Mouse (Mus musculus) lung, postnatal 4 days (tissue): ENCODE measurements around the gene Bcl11b.
A peak's percentile ranks its signal among the peaks of the same experiment; 100 is the strongest.

ENCODE experiments used
- DNase-seq, 2 experiments: peaks; one replicate each; pipeline ENCODE4 v3.0.0; 2021

The Bcl11b gene

DNA sequence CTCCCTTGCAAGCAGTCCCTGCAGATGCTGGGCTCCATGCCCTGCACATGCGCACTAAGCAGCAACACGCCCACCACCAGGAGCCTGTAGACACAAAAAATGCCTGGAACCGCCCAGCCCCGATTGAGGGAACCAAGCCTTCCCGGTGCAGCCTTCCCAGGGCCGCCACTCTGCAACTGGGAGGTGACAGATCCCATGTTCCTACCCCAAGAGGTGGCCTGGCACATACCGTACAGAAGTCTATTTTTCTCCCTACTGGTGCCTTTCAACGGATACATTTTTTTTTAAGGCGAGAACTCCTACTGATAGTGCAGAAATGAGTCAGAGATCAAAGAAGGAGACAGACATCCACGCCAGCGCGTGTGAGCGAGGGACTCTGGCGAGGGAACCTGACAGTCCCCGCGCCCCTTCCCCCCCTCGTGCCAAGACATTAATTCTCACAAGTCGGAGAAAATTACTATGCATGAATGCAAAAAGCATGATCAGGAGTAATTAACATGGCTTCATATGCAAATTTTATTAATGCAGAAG, 33.5 kb downstream of the Bcl11b start:
- no peak for DNase-seq

DNA sequence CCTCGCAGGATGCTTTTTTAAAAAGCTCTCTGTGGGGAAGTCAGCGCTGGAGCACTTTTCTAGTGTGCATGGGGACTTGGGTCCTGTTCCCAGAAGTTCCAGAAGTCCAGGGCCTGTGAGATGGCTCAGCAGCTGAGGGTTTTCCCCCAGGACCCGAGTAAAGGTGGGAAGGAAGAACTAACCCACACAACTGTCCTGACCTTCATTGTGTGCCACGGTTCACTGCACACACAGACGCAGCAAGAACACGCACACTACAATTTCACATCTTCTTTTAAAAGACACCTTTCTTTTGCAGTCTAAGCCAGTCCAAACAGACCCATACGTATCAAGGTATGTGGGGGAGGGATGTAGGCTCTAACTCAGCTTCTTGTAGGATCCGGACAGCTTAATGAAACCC, 34.3 kb downstream of the Bcl11b start:
- DNase-seq = no peak

DNA sequence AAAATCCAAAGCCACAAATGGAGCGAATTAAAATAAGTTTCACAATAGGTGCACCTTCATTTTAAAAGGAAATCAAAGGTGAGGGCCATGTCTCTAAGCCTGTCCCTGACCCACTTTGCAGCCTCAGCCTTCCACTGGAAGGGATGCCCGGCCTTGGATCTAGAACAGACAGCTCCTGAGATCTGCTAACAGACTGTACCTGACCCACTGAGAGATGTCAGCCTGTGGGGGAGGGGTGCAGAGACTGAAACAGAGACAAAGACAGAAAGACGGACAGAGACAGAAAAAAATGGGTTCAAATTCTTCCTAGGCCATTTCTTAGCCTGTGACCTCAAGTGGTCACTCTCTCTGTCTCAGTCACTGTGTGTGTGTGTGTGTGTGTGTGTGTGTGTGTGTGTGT, 35.1 kb downstream of the Bcl11b start:
- DNase-seq = no peak

DNA sequence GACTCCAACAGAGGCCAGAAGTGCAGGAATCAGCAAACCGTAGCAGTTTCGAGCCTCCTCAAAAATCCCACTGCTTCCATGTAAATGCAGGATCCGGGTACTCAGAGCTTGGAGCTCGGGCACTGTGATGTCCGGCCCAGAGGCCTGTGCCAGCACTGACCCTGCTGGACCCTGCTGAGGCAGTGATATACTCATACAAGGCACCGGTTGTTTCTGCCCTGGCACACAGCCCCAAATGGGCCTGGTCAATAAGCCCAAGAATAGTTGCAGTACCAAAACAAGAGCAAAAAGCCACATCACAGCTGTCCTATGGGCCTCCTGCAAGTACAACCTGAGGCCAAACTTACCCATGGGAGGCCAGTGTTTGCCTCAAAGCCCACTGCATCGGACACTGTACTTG, 36.4 kb downstream of the Bcl11b start:
- DNase-seq = no peak

DNA sequence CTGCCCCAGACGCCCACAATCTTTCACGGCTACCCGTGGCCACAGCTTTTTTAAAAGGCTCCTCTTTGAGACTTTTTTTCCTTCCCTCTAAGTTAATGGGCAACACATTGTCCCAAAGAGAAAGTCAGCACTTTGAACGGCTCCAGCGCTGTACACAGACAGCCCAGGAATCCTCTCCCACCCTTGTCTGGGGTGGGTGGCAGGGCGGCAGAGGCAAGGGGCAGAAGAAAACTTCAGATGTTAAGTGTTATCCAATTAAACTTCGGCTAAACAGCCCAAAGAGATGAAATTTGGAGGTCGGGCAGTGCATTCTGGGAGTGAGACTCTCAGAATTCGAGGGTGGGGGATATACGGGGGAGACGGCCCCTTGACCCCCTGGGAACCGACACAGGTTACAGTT, 38.3 kb downstream of the Bcl11b start:
- DNase-seq = no peak

DNA sequence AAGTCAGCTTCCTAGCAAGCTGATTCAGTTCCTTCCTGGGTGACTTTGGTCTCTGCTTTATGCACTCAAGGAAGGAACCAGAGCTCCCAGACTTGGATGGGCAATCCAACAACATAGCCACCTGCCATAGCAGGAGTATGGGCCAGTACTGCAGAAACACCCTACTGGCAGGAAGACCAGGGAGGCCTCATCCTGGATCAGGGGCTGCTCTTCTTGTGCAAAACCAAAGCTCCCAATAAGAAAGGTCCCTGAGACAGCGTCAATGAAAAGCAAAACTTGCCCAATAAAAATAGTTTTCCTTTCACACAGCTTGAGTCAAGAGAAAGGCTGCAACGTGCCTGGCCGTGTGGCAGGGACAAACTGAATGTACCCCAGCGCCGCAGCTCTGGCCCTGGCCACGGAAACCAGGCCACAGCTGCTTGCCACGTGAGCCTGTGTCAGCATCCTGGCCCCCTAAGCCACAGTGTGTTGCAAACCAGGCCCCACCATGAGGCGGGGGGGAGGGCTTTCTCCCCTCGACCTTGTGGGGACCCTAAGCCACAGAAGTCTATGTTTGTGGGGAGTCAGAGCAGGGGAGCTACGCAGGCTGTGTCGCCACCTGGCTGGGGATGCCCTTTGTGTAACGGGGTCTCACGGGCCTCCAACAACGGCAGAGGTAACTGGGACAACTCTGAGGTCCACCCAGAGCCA, 38.9 kb downstream of the Bcl11b start:
- no peak for DNase-seq

DNA sequence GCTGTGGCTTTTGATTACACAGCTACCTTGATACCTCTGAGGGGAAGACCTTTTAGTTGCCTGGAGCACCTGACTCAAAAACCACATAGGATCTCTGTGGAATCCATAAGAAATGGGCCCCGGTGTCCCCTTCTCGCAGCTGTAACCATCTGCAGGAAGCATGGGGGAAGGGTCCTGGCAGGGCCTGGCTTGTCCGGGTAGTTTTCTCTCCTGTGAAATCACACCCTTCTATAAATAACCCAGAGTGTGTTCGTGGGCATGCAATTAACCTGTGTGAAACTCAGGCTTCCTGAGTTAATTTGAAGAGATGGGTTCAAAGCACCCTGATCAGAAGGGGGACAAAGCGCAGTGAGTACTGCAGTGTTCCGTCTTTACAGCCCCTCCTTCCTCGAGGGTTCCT, 40.5 kb downstream of the Bcl11b start:
- DNase-seq = no peak

DNA sequence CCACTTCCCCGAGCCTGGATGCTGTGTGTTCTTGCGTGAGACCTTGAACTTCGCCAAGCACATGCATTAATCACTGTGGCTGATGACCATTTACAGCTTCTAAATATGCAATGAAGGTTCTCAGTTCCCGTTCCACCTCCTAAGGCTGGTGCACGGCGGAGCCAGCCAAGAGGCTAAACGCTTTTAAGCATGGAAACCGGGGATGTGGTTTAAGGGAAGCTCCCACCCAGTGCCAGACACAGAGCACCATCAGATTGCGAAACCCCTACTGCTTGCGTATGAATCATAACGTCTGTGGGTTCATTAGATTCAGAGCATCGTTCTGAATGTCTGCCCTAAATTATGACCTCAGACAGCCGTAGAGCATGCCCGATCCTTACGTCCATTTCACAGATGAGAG, 41.6 kb downstream of the Bcl11b start:
- no peak for DNase-seq

DNA sequence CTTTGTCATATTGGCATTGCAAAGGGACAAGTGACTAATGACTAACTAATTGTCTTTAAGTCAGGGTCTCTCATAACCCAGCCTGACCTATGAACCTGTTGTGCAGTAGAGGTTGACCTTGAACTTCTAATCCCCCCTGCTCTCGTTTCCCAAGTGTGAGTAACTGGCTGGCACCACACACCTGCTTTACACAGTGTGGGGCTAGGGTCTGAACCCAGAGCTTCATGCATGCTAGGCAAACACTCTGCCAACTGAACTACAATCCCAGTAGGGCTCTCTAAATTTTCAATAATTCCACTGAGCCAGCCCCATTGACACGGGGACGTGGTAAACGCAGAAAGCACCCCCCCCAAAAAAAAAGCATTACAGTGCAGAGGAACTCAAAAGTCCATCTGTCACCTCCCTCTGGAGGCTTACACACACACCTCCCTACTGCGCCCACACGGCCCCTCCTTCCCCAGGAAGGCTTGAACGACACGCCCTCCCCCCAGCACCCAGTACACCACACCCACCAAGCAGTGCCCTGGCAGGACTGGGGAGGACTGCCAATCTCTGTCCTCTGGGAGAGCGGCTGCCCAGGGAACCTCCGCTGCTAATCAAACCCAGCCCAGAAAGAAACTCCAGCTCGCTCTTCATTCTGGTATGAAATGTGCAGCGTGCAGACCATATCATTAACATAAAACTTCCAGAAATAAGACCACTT, 42.5 kb downstream of the Bcl11b start:
- peak; percentile 41 to 65 for DNase-seq

DNA sequence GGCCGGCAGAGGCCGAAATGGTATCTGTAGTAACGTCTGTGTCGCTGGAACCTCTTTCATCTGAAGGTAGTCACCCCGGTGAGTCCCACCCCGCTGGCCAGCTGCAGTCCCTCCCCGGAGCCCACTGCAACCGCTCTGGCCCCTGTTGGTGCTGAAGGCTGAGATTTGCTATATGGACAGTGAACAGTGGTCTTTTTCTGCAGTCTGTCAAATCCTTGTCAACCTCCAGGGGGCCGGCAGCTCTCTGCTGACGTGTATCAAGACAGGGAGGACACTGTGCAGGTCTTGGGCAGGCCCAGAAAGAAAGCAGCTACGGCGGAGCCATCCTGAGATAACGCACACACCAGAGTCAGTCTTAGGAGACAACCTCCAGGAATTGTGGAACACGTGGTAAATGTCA, 43.0 kb downstream of the Bcl11b start:
- no peak for DNase-seq

DNA sequence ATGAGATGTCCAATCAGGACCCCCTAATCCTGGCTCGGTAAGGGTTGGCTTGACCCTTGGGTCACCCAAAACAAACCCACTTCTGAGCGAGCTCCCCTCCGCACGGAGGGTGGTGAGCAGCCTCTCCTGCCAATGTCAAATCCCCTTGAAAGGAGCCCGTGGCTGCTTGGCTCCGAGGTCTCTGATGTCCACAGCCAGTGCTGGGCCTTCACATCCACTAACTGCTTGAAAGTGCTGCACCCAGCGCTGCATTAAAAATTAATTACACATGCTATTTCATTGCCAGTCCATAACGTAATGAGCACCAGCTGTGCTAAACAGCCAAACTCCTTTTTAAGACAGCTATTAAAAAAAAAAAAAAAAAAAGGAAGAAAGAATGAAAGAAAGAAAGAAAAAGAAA, 43.5 kb downstream of the Bcl11b start:
- no peak for DNase-seq

DNA sequence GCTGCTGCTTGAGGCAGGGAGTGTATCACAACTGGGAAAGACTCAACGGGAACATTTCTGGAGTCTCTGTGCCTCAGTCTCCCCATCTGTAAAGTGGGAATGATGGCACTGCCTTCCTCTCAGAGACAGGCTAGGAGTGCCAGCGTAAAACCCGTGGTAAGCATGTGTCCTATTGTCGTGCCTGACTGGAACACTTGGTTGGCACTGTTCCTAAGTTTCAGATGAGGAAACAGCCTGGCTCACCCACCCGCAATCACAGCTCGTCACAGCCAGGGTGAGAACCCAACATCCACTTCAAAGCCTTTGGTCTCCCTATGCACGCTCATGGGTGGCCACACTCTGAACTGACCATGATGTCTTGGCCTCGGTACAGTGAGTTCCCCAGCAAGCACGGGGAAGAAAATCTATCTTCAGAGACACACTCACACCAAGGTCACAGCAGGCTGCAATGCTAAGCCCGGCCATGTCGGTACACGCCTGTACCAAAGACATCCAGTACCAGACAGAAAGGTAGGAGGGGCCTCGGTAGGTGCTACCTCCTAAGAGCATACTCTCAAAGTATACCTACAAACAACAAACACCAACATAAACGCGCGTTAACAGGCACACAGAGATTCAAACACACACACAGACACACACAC, 50.2 kb downstream of the Bcl11b start:
- no peak for DNase-seq

DNA sequence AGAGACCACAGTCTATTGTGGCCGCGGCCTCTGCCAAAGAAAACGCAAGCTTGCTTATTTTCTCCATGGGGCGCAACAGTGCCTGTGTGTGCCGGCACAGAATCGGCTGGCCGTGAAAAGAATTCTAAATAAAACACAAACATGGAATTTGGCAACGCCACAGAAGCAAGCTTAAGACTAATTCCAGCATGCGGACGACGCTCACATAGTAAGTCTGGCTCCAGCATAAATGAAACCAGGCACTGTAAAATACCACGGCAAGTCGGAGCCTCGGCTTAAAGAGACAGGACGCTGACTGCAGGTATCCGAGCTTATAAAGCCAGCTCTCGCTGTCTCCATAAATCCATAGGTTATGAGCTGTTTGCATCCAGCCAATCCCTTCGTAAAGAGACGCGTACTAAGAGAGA, 51.1 kb downstream of the Bcl11b start:
- DNase-seq = peak in 1 of 2 experiments; percentile 50

DNA sequence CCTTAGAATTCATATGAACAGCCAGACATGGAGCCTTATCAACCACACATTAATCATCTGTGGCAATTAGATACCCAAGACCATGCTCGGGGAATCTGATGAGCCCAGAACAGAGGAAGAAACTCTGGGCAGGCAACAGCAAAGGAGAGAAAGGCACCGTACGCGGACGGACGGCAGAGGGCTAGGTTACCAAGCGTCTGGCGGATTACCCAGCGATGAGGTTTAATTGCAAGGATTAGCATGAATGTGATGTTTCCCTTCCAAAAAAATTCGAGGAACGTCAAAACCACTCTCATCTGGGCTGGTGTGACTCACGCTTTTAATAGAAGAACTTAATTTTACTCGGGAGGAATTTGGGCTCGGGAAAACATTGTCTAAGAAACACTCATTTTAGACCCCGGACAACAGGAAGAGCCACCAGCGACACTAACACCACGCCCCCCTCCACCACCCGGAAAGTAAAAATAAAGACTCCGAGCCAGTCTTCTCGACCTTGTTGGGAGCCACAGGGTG, 52.7 kb downstream of the Bcl11b start:
- DNase-seq = no peak

DNA sequence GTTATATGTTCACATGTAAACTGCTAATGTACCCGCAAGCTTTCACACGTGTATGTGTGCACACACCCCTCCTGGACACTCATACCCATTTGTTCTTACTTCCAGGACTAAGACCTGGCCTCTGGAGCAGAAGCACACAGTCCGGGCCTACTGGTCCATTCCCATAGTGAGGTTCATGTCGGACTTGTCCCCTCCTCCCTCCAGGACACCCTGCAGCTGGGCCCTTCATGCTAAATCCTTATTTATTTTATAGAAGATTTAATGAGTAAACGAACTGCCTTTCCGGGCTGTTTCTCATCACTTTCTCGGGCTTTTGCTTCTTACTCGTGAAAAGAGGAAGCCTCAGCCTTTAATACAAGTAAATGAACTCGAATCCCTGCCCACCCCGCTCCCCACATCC, 54.0 kb downstream of the Bcl11b start:
- no peak for DNase-seq

DNA sequence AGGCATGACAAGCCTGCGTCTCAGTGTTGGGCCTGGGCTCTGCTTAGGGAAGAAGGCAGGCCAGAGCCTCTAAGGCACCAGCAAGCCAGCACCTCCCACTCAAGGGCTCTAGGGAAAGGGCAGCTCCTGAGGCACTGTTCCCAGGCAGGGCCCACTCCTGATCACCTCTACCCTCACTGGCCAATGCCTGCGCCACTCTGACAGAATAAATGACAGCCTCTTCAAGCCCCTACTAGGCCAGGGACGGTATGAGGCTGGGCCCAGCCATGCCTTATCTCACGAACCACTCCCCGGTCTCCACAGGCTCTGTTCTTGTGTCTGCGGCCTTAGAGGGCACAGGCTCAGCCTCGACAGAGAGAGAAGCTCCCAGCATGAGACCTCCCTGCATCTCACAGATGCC, 61.3 kb downstream of the Bcl11b start:
- no peak for DNase-seq

DNA sequence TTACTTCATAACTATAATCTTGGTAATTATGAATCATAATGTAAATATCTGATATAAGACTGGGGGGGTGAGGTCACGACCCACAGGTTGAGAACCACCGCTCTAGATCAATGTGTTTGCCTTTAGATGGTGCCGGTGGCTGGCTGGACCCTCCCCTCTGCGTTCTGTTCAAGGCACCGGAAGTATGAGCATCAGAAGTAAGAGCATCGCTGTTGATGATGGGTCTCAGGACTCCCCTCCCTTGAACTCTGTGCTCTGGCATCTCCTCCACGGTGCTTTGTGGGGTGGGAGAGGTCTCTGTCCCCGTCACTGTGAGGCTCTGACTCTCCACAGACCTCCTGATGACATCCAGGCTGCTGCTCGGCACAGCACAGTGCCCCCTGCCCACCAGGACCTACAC, 62.6 kb downstream of the Bcl11b start:
- no peak for DNase-seq

DNA sequence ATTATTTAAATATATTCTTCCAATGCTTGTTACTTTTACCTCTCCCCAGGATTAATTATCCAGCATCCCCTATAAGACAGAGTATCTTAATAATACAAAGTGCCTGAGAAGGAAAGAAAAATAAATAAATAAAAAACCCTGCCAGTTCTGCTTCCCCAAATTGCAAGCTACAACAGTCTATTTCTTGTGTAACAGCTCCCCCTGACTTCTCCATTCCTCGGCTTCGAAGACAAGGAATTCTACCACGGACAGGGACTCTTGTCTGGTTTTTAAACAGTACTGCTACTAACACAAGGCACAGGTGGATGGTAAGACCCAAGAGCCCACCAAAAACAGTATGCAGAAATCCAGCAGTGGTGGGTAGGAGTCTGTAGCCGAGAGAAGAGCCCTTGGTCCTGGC, 64.2 kb downstream of the Bcl11b start:
- no peak for DNase-seq

DNA sequence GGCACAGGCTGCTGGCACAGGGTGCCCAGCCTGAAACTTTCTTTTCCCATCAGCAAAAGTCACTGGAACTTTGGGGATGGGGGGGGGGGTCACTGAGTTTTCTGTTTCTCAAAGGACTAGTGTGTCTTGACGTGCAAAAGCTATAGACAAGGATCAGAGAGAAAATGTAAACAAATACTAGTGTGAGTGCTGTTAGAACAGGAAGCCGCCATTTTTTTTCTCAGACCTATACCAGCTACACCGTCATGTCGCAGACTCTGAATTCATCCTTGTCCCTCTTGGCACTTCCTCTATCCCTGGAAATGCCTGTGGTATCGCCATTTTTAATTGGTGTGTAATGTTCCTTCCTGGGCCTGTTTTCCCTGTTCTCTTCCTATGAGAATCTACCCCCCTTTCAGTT, 66.4 kb downstream of the Bcl11b start:
- DNase-seq = no peak

DNA sequence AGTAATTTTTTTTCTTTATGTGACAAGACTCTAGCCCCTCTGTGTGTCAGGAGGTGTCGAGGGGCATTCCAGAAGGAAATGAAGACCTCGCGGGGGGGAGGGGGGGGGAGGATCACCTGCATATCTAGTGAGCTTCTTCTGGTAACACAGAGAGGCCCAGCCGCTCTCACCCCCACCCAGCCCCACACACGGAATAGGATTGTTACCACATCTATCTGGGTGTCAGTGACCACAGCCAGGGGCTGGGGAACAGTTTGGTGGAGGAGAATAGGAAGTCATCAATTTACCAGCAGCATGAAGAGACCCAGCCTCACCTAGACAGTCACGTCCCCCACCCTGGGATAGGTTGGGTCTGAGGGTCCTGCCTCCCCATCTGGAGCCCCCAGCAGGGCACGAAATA, 67.0 kb downstream of the Bcl11b start:
- DNase-seq = no peak

DNA sequence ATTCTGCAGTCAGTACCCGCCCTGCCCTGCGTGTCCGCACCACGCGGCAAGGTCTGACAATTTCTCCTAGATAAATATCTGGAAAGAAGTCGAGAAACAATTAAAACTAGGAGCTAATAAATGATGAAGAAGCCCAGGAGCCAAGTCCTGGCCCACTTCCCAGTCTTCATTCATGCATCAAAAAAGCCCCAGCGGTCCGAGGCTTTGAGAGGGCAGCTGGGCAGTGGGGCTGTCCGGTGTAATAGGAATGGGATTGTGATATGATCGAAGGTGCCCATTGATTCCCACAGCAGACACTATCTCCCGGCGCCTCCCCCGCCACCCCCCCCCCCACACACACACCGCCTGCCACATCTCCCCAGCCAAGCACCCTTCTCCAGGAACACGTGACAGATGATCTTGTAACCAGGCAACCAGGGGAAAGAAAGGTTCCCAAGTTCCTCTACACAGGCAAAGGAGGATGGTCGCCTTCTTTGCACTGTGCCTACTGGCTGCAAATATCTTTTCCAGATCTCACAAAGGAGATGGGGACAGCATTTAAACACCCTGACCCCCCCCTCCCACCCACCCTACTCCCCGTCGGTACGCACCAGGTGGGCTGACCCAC, 68.5 kb downstream of the Bcl11b start:
- no peak for DNase-seq

DNA sequence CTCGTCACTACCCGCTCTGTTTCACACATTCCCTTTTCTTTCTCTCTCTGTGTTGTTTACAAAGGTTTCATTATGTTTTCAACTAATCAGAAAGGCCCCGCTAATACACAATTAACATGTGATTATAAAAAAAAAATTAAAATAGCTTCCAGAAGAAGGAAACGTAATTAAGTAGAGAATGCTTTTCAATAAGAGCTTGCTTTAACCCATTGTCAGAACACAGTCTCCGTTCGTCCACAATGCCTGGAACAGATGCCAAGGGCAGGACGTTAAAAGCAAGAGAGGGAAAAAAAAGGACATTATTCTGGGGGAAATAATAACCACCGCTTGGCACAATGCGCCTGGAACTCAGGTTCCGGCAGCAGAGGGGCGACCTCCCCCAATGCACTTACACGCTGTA, 71.3 kb downstream of the Bcl11b start:
- DNase-seq = no peak

DNA sequence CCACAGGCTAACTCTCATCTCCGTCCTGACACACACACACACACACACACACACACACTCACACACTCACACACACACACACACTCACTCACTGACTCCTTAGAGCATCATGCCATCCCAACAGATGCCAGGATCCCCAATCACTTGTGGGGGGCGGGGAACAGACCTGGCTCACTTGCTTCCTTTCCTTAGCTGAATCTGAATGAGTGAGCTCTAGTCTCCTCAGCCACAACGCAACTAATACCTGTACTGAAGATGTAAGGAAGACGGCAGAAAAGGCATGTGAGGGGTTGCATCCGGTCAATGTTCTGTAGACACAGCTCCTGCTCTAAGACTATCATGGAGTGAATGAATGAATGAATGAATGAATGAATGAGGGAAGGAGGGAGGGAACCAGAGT, 71.9 kb downstream of the Bcl11b start:
- DNase-seq = no peak
